Mouse (Mus musculus): ENCODE results near the gene Pzp.

The Pzp gene

GRCm38 (mm10) chr6:128526601-128527000, at the start of gene Pzp:
Gene Pzp (minus strand): TSS chr6:128526720.
- DNase-seq (ENCODE audit: low spot score) = no peak

- no peak for DNase-seq (ENCODE audit: low spot score)
Observed at GRCm38 (mm10) chr6:128566589-128566988, 40.1 kb upstream of the Pzp start.

GRCm38 (mm10) chr6:128554049-128554448, 27.5 kb upstream of the Pzp start:
- DNase-seq (ENCODE audit: low spot score) = no peak

- no peak for DNase-seq (ENCODE audit: low spot score)
Observed at GRCm38 (mm10) chr6:128549463-128550452, 23.2 kb upstream of the Pzp start.

GRCm38 (mm10) chr6:128548532-128548931, 22.0 kb upstream of the Pzp start:
- no peak for DNase-seq (ENCODE audit: low spot score)

- no peak for DNase-seq (ENCODE audit: low spot score)
Observed at GRCm38 (mm10) chr6:128545402-128545801, 18.9 kb upstream of the Pzp start.

GRCm38 (mm10) chr6:128543226-128543625, 16.7 kb upstream of the Pzp start:
- DNase-seq (ENCODE audit: low spot score) = no peak

- no peak for DNase-seq (ENCODE audit: low spot score)
Observed at GRCm38 (mm10) chr6:128535250-128535649, 8.7 kb upstream of the Pzp start.

GRCm38 (mm10) chr6:128533296-128533695, 6.8 kb upstream of the Pzp start:
- DNase-seq (ENCODE audit: low spot score) = no peak

GRCm38 (mm10) chr6:128532701-128533100, 6.2 kb upstream of the Pzp start:
- DNase-seq (ENCODE audit: low spot score) = no peak

- DNase-seq (ENCODE audit: low spot score) = no peak
Observed at GRCm38 (mm10) chr6:128528491-128528890, 2.0 kb upstream of the Pzp start.

GRCm38 (mm10) chr6:128527110-128527509, 590 bp upstream of the Pzp start:
- DNase-seq (ENCODE audit: low spot score) = no peak

GRCm38 (mm10) chr6:128525801-128526200, 719 bp downstream of the Pzp start:
- no peak for DNase-seq (ENCODE audit: low spot score)

GRCm38 (mm10) chr6:128523360-128523759, 3.2 kb downstream of the Pzp start:
- DNase-seq (ENCODE audit: low spot score) = no peak

GRCm38 (mm10) chr6:128519159-128519558, 7.4 kb downstream of the Pzp start:
- DNase-seq (ENCODE audit: low spot score) = no peak

- DNase-seq (ENCODE audit: low spot score) = no peak
Observed at GRCm38 (mm10) chr6:128505676-128506236, 20.8 kb downstream of the Pzp start.

GRCm38 (mm10) chr6:128504743-128505142, 21.8 kb downstream of the Pzp start:
- DNase-seq (ENCODE audit: low spot score) = no peak

- no peak for DNase-seq (ENCODE audit: low spot score)
Observed at GRCm38 (mm10) chr6:128495346-128495745, 31.2 kb downstream of the Pzp start.

GRCm38 (mm10) chr6:128494646-128495331, 31.7 kb downstream of the Pzp start:
- DNase-seq (ENCODE audit: low spot score) = no peak

- DNase-seq (ENCODE audit: low spot score) = no peak
Observed at GRCm38 (mm10) chr6:128491916-128492315, 34.6 kb downstream of the Pzp start.

GRCm38 (mm10) chr6:128490141-128490540, 36.4 kb downstream of the Pzp start:
- no peak for DNase-seq (ENCODE audit: low spot score)

GRCm38 (mm10) chr6:128487736-128488135, 38.8 kb downstream of the Pzp start:
- DNase-seq (ENCODE audit: low spot score) = no peak
